Mouse (Mus musculus): ENCODE data around the gene Chrdl2.

- no peak for TF ChIP-seq TAL1 (conservative IDR thresholded peaks at IDR 0.05; ENCODE audit: low read depth, low read length)
- no peak for TF ChIP-seq CTCF (IDR thresholded peaks at IDR 0.05; ENCODE audit: low read depth, low read length)
These were observed 70.3 kb downstream of the Chrdl2 start for GRCm38 (mm10) chr7:100076296-100076695.
